Mouse (Mus musculus) small intestine, adult 10 weeks (tissue): Measurements from ENCODE around the gene Slbp. TPM values are rescaled to one million over a fixed set of nuclear protein-coding genes. Genes with fewer than 3 reads are reported as not detected.

Experiments
- polyA plus RNA-seq: library from polyadenylated mRNA; stranded (reverse); fragments of 350-450 nt; fragmentation: Illumina TruSeq; extraction: RNeasy Lipid Tissue Mini Kit (QIAGEN cat#74804); gene quantifications from one replicate; pipeline ENCODE4 v1.2.3, GENCODE M21; 2014; ENCODE audit warnings: low replicate concordance

Gene Slbp
- 160 TPM for polyA plus RNA-seq

GRCm38 (mm10) chr5:33651921-33652782, at the start of gene Slbp:
TSS of gene Slbp (minus strand) at chr5:33652574.

GRCm38 (mm10) chr5:33657787-33658663, 5.7 kb upstream of the Slbp start, which contains the start of the genes Tacc3 and Tmem129:
TSS of gene Tacc3 (plus strand) at chr5:33658128.
TSS of gene Tmem129 (minus strand) at chr5:33658416.

GRCm38 (mm10) chr5:33629301-33629987, 22.9 kb downstream of the Slbp start, which contains the start of the genes Fam53a and Gm9903:
TSS of gene Fam53a (minus strand) at chr5:33629635.
TSS of gene Gm9903 (plus strand) at chr5:33629925.

Other genes starting within 250 kb of the Slbp start
- not detected for gene Nkx1-1, start 218.6 kb downstream of the Slbp start, polyA plus RNA-seq
- 4.5 TPM for gene Fam53a, start 22.9 kb downstream of the Slbp start, polyA plus RNA-seq
- gene Gm9903, start 22.6 kb downstream of the Slbp start, polyA plus RNA-seq = 0.33 TPM
- 54.8 TPM for gene Tacc3, start 5.6 kb upstream of the Slbp start, polyA plus RNA-seq
- 13.1 TPM for gene Tmem129, start 5.8 kb upstream of the Slbp start, polyA plus RNA-seq
- gene Fgfr3, start 69.1 kb upstream of the Slbp start, polyA plus RNA-seq = 2.2 TPM
- gene Letm1, start 130.2 kb upstream of the Slbp start, polyA plus RNA-seq = 21.1 TPM
- gene Nsd2, start 168.2 kb upstream of the Slbp start, polyA plus RNA-seq = 68.6 TPM